Mouse (Mus musculus) lung, adult 18-20 months (tissue): ENCODE data around the gene Vwf.

ENCODE experiments used
- DNase-seq, 2 experiments: peaks; one replicate each; pipeline ENCODE4 v3.0.0; 2022; ENCODE audit warnings: mixed read lengths in 2 of 2

Vwf gene

DNA sequence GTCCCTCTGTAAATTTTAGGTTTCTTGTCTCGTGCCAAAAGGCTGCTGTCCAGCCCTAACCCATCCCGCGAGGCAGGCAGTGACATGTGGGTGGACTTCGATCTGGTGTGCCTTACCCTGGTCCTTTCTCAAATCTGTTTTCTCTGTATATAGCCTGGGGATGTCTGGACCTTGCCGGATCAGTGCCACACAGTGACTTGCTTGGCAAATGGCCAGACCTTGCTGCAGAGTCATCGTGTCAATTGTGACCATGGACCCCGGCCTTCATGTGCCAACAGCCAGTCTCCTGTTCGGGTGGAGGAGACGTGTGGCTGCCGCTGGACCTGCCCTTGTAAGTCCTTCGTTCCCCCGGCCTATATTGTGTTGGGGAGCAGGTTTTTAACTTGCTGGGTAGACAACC is 102.4 kb downstream of the Vwf start:
- no peak for DNase-seq

DNA sequence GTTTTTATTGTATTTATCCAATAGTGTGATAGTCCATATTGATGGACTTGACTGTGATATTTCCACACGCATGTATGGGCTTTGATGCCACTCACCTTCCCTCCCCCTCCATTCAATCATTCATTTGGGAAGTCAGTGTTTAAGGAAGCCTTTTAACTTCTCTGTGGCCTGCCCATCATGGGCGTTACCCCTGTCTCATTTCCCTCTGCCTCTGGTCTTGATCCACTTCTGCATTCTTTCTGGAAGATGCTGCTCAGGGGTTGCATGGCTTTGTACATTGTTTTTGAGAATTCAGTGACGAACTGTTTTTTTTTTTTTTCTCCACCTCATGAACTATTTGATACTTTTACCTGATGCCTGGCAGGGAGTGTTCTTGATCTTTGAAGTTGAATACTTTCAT is 104.8 kb downstream of the Vwf start:
- DNase-seq: no peak

DNA sequence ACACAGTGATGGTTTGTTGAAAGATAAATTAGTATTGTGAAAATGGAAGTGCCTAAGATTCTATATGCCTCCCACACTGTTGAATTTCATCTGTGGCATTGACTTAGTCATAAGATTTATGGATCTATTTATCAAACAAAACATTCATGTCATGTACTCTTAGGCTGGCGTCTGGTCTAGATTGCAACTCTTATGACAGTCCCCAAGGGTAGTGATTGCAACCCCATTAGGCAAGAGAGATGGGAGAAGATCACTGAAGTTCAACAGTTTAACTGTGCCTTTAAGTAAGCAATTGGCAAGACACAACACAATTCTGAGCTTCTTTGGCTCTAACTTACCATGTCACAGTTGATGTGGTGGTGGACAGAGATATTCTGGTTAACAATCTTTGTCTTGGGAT is 106.8 kb downstream of the Vwf start:
- no peak for DNase-seq

DNA sequence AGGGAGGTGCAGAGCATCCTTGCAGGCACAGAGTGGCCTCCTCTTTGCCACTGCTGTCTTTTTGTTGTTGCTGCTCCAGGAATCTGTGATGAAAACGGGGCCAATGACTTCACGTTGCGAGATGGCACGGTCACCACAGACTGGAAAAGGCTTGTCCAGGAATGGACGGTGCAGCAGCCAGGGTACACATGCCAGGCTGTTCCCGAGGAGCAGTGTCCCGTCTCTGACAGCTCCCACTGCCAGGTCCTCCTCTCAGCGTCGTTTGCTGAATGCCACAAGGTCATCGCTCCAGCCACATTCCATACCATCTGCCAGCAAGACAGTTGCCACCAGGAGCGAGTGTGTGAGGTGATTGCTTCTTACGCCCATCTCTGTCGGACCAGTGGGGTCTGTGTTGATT is 110.3 kb downstream of the Vwf start:
- DNase-seq: no peak

DNA sequence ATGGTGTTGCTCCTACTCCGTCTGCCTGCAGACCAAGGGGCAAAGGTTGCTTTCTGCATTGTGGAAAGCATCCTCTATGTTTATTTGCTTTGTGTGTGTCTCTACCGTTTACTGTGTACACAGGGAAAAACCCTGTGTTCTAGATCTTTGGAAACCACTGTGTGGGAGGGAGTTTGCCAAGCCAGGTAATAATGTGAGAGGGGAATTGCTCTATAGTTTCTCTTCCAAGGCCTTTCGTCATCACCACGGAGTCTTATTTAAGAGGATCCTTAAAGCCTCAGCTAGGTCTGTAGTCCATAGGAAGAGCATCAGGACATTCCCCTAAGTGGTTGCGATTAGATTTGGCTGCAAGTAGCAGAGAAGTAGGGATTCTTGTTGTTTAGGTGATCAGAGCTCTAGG is 111.4 kb downstream of the Vwf start:
- no peak for DNase-seq

DNA sequence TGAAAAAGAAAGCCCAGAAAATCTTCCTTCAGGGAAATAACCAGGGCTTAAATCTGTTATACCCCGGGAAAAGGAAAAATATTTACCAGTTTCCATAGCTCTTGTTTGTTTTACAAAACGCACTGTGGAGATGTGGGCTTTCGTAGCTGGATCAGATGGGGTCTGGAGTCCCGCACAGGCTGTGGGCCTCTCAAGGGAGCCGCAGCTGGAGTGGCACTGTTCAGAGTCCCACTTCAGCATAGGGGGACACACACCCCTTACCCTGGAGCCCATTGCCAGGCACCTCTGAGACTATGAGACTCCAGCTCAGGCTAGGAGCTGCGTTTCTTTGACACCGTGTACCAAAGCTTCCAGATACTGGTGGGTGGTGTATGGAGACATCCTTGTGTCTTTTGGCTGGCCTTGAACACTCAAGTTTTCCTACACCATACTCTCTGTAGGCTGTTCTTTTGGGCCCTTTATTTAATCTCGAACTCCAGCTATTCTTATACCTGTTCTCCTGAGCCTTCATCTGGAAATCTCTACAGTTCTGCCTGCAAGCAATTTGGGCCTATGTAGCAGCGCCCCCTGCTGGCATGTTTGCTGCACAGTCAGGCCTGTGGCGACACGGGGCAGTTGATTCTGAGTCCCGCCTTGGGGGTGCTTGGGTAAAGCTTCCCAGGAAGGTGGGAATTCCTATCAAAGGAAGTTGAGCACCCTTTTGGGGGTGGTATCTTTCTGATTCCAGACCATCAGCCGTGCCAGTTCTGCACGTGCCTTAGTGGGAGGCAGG is 114.7 kb downstream of the Vwf start:
- peak; percentile 51 to 60 for DNase-seq

DNA sequence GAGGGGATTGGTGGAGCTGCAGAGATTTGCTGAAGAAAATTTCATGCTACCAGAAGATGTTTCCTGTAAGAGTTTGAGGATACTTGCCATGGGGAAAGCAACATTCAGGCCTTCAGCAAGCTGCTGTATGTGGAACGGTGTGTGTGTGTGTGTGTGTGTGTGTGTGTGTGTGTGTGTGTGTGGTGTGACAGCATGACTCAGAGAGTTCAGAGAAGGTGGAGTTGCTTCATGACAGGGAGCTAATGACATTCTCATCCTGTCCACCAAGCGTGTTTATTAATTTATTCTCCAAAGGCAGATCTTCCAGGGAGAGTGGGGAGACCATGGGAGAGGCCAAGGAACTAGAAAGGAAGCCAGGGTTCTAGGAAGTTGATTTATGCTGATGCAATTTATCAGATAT is 117.3 kb downstream of the Vwf start:
- DNase-seq: peak in 1 of 2 experiments; percentile 9

DNA sequence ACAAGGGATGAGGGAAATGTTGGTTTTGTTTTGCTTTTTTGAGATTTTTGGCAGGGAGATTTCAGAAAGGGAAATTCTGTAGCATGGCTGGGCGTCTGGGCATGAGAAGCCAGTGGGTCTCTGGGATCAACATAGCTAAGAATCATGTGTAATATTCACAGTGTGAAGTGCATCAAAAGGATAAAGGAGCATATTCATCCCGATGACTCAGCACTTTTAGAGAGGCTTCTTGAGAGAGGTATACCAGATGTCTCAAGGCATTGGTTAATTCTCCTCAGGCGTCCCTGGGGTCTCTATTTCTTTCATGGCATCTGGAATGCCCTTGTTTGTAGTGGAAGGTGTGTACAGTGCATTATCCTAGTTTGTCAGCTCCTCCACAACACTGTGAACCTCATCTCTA is 125.3 kb downstream of the Vwf start:
- DNase-seq: no peak

DNA sequence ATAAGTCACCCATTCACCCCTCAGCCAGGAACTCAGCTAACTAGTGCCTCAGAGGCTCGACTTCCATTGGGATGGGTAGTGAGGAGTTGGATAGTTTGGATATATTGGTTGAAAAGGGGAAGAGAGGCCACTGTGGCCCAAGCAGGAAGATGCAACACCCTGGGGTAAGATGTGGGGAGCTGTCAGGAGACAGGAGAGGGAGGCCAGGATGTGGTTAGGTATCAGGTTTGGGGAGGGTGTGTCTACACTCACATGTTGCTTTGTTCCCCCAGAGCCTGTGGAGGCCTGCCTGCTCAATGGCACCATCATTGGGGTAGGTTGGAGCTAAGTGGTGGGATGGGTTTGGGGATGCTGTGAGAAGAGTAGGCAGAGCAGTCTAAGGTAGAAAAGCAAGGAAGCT is 131.9 kb downstream of the Vwf start:
- DNase-seq: no peak

DNA sequence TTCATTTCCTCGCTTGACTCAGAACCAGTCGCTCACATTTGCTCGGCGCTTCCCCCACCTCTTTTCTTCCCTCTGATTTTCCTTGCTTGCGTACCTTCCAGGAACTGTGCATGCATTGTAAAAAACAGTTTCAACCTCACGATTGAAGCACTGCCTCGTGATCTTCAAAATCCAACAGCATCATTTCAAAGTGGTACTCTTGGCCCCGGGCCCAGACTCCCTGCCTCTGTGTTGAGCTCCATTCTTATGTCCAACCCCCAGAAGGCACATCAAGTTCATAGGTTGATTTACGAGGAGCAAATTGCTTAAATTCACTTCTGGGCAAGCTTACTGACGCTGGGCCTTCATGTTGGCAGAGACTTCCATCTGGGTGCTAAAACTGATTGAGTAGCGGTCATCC is 134.0 kb downstream of the Vwf start:
- DNase-seq: no peak

DNA sequence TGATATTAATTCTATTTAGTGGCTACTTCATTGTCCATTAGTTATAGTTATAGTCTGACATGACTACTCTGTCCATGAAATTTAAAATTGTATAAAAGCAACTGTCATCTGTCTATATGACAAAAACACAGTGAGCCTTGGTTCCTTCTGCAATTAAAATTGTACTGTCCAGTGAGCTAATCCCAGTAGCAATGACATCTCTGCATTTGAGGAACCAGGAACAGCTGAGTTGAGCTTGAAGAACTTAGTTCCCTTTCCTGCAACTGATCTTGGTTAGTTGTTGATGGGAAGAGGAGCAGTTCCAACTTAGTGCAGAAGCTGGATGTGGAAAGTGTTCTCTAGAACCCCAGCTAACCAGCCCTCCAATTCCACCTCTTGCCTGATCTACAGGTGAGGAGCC is 138.8 kb downstream of the Vwf start:
- DNase-seq: no peak

DNA sequence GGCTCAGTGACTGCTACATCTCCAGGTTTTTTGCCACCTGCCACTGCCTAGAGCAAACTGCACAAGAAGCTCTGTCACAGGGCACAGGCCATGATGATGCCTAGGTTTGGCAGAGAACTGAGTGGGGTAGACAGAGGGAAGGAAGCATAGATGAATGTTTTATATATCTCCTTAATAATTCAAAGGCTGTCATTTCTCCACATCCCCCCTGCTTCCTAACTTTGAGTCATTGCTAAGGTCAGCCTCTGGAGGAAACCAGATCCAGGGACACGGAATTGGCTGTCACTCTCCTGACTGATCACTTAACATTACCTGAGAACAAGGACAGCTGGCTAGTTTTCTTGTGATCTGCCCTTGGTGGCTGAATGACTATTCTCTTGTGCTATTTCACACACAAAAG is 141.4 kb downstream of the Vwf start:
- no peak for DNase-seq

DNA sequence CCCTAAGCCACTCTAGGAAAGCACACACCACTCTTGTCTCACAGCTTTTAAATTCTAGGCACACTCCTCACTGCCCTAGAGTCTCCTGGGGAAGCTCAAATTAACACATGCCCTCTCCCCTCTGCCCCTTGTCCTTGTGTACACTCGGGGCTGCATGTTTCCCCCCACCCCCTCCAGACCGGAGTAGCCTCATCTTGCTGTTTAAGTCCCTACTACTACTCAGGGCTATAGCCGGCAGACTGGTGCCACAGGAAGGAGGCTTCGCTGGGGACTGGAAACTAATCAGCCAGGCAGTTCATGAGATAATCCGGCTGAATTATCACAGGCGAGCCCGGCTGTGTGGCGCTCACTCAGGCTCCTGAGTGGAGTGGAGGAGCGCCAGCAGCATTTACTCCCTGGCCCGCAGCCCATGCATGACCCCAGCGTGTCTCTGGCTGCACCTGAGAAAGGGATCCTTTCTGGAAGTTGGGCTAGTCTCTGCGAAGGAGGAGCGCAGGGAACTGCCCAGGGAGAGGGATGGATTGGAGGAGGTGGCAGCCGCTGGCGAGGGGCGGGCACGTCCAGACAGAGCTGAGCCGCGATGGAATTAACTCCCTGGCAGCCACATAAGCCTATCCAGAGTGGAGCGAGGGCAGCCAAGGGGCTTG is 143.6 kb downstream of the Vwf start, which contains the start of gene Ano2:
Ano2 (plus strand) TSS at position 363 of the 647 bp plus-strand sequence.
- DNase-seq: no peak

DNA sequence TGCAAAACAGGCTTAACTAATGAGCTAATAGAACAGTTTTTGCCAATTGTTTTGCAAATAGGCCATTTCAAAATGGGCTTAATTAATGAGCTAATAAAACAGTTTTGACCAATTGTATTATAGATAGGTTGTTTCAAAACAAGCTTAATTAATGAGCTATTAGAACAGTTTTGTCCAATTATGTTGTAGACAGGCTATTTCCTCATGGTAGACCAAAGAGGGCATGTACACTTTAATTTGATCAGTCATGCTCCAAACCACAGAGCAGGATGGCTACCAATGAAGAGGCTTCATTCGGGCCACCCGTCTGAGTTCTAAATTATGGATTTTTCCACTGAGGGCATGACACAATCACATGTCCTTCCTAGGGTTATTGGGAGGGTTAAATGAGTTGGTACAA is 154.6 kb downstream of the Vwf start:
- no peak for DNase-seq

DNA sequence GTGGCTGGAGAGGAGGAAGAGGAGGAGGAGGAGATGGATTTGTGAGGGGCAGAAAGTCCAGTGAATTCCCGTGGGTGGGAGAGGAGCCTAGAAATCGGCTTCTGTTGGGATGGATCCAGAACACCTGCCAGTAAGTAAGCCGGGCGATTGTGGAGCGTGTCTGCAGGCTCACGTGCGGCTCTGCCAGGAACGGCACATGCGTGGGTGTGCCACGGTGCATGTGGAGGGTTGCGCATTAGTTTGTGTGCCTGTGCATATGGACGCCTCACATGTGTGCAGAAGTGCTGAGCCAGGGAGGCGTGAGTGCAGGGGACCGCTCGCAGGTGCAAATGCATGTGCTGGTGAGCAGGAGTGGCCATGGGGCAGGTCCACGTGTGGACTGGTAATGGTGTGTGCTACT is 164.7 kb downstream of the Vwf start:
- no peak for DNase-seq

DNA sequence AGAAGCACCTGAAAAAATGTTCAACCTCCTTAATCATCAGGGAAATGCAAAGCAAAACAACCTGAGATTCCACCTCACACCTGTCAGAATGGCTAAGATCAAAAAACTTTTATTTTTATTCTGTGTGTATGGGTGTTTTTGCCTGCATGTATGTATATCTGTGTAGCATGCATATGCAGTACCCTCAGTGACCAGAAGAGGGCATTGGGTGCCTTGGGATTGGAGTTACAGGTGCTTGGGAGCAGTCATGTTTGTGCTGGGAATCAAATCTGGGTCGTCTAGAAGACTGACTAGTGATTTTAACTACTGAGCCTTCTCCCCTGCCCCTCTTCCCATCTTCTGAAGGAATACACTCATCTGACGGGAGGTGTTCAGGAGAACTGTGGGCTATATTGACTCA is 179.8 kb downstream of the Vwf start:
- DNase-seq: no peak

DNA sequence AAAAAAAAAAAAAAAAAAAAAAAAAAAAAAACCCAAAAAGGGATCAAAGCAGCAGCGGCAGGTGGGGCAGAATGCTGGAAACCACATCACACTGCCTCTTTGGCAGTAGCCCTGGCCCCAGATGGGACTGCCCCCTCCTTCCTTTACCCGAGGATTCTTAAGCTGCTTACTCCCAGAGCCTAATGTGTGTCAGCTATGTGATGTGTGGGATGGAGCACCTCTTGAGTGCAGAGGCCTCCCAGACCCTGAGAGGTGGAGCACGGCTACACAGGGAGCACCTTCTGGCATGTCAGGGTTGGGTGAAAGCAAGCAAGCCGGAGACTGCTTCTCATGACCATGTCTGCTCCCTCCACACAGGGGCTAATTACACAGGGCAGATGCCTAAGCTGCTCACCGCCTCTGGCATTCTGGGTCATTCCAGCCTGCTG is 180.9 kb downstream of the Vwf start:
- DNase-seq: no peak

DNA sequence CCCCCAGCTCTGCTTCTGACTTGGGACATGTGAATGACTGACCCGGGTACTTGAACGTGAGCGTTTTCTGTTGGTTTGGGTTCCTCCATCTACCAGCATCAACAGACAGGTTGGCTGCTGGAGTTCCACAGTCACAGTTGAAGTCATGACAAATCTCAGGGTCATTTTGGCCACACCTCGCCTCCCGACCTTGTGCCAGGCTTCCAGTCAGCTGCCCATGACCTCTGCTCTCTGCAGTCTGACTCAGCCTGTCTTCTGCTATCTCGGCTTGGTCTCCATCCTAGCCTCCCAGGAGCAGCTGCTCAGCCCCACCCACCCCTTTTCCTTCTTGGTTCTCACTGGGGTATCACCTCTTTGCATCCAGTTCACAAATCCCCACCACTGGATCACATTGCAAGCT is 182.9 kb downstream of the Vwf start:
- DNase-seq: no peak

DNA sequence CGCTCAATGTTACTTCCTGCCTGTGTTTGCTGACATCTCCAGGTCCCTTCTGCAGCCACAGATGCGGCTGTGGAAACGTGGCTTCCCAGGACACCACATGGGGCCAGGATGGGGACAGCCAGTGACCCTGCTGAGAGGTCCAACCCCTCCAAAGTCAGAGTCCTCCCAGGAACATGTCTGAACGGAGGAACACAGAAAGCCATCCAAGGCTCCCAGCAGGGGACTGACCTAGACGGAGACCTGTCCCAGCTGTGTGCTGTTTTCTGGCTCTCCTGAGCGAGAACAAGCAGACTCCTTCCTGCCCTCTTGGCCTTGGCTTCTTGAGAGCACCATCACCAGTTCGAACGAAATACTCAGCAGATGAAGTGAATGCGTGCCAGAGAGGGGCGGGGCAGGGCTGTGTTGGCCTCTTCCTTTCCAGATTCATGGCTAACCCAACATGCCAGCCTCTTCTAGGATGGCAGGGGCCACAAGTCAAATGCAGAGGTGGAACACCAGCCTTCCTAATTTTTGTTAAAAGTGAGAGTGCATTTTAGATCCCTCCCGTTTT is 183.5 kb downstream of the Vwf start:
- no peak for DNase-seq
